Mouse (Mus musculus) hindlimb bud, embryonic 11.5 days (tissue): ENCODE results near the gene Gm21961.
"Not testable (repeated sequence)": the region's sequence is repeated elsewhere in the genome, so short reads cannot be mapped to it uniquely, and the experiment has no call there.

Experiments
- DNase-seq: peaks from one replicate; pipeline ENCODE4 v3.0.0-alpha.2; 2012; ENCODE audit warnings: low read depth, low spot score; ENCODE audit errors: extremely low spot score

Gene Gm21961

GRCm38 (mm10) chr15:65014804-65015203 is at the start of gene Gm21961:
Gene Gm21961, minus strand, starts transcription at chr15:65014904.
- no peak for DNase-seq

- no peak for DNase-seq
Measured at GRCm38 (mm10) chr15:65041999-65042398, 27.3 kb upstream of the Gm21961 start.

GRCm38 (mm10) chr15:65039216-65039615 is 24.5 kb upstream of the Gm21961 start:
- not testable (repeated sequence) for DNase-seq

DNA sequence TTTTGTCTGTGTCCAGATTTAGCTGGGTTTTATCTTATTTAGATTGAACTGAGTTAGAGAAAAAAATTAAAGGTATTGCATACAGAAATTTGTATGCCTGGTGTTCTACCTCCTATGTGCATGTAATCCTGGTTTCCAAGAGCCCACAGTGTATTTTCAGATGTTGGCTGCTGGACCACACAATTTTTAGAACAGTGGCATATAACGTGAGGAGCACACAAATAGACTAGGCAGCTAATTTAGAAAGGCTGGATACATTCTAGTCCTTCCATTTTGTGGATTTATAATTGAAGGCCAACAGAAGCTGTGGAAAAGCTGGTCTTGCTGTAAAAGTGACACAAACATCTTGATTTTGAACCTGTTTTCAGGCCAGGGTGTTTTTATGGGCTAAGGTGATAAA is 3.3 kb upstream of the Gm21961 start:
- no peak for DNase-seq

- no peak for DNase-seq
Measured at GRCm38 (mm10) chr15:65006177-65006576, 8.5 kb downstream of the Gm21961 start.

DNA sequence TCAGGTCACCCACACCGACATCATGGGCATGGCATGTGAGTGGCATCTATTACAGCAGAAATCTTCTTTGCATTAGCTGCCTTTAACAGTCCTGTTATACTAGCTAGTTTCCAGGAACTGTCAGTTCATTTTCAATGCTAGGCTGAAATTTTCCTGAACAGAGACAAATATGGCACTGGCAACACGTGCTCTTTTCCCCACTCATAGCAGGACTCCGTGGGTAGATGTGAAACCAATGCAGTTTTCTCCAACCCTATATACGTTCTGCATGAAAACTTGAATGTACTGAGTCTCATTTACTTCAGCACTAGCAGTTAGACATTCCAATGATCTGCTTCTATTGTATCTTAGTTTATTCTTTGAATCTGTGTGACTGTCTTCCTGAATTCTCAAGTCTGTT is 20.2 kb downstream of the Gm21961 start:
- DNase-seq: no peak

GRCm38 (mm10) chr15:64979976-64980375 is 34.7 kb downstream of the Gm21961 start:
- DNase-seq: no peak

- DNase-seq: no peak
Measured at GRCm38 (mm10) chr15:64976044-64976805, 38.5 kb downstream of the Gm21961 start.
